Mouse (Mus musculus) kidney, embryonic 16.5 days (tissue): ENCODE data around the gene Hfe. TPM values are rescaled to one million over a fixed set of nuclear protein-coding genes. Genes with fewer than 3 reads are reported as not detected.
"Not testable (repeated sequence)": the region's sequence is repeated elsewhere in the genome, so short reads cannot be mapped to it uniquely, and the experiment has no call there.

ENCODE experiments used
- ATAC-seq: fragments of 200-750 bp; cut with Nextera tagmentation; 2 replicates; pipeline ENCODE4 v1.8.0; 2017; ENCODE audit warnings: moderate TSS enrichment; ENCODE audit not compliant: low FRiP score, low TSS enrichment
- H3K27ac ChIP-seq: fragments of 300-500 bp; sonication (generic); 2 replicates; pipeline ENCODE4 v1.5.1; 2014; ENCODE audit warnings: low read length
- H3K27me3 ChIP-seq: fragments of 300-500 bp; sonication (generic); 2 replicates; pipeline ENCODE4 v1.6.1; 2014; ENCODE audit warnings: low read length, control low read depth, mixed read lengths; ENCODE audit not compliant: insufficient read depth
- H3K36me3 ChIP-seq: fragments of 300-500 bp; sonication (generic); 2 replicates; pipeline ENCODE4 v1.6.1; 2014; ENCODE audit warnings: low read length, control low read depth, mixed read lengths; ENCODE audit not compliant: insufficient read depth
- H3K4me1 ChIP-seq: fragments of 300-500 bp; sonication (generic); 2 replicates; pipeline ENCODE4 v1.6.1; 2014; ENCODE audit warnings: low read length, control low read depth, mixed read lengths; ENCODE audit not compliant: insufficient read depth
- H3K4me2 ChIP-seq: fragments of 300-500 bp; sonication (generic); replicated peaks from 2 replicates; pipeline ENCODE4 v1.6.1; 2014; ENCODE audit warnings: low read depth, low read length
- H3K4me3 ChIP-seq: fragments of 300-500 bp; sonication (generic); 2 replicates; pipeline ENCODE4 v1.5.1; 2014; ENCODE audit warnings: mild to moderate bottlenecking, low read length
- H3K9ac ChIP-seq: fragments of 300-500 bp; sonication (generic); replicated peaks from 2 replicates; pipeline ENCODE4 v1.6.1; 2014; ENCODE audit warnings: low read length
- H3K9me3 ChIP-seq: fragments of 300-500 bp; sonication (generic); 2 replicates; pipeline ENCODE4 v1.6.1; 2016; ENCODE audit warnings: low read length, control low read depth
- WGBS: fragments of 180-500 bp; shearing (Covaris S2); extraction: QIAGEN DNeasy Blood & Tissue Kit; methylation state at CpG from one replicate; pipeline ENCODE4 v1.1.7; 2014; 5-methylcytosine and 5-hydroxymethylcytosine counted together
- polyA plus RNA-seq: library from polyadenylated mRNA; unstranded; fragments of >200 nt; fragmentation: Nextera tagmentation; extraction: Ambion mirVana; gene quantifications from 2 replicates; pipeline ENCODE4 v1.2.1, GENCODE M21; 2015

The Hfe gene
- polyA plus RNA-seq, 1 experiment from 2014 or later = 9.3 TPM

DNA sequence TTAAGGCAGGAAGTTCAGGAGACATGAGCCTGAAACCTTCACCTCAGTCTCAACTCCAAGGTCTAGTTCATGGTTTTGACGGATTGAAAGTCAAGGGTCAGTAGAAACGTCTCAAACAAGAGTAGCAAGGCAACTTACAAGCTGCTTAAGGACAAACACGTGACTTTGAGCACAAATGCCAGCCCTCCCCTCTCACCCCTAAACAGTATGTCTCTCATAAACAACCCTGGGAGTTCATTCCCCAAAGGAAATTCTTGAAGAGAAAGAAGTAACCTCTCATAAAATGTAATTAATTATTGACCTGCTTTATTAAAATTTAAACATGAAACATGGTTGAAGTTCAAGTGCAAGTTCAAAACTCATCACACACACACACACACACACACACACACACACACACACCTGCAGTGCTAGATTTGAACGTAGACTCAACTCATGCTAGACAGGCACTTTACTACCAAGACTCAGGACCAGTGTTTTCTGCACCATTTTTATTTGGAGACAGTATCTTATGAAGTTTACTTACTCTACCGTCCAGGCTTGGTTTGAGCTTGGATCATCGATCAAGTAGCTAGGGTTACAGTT is 16.7 kb downstream of the Hfe start:
- ATAC-seq = no peak
- Histone ChIP-seq H3K9ac (no peak overlapping the region), H3K36me3 (no peaks in the 10 kb centered on the region), H3K27ac (0 out of 2 replicates have a peak overlapping the region, but pooled peaks have one; percentile 53), H3K27me3 (no peaks in the 10 kb centered on the region), H3K4me1 (peaks cover 13% of the 10 kb centered on the region; the same call in 1 of the 2 replicates), H3K9me3 (no peaks in the 10 kb centered on the region), H3K4me3 (no peak overlapping the region), H3K4me2 (no peak overlapping the region)
- 64% methylated on average over 6 of the region's 6 CpGs for WGBS

DNA sequence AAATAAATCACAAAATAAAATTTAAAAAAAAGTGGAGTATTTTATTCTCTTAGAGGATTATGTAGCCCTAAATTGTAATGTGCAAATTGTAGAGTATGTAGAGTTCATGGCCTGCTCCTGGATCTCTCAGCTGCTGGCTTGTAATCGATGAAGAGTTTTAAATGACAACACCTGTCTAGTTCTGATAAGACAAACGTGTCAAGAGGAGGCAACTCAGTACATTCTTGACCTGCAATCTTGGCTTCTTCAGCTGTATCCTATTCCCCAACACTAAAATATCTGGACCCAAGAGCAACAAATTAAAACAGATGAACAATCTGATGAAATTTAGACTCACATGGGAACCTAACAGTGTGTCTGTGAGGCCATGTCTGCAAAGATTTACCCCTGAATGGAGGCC is 21.2 kb downstream of the Hfe start:
- H3K27me3 ChIP-seq = no peaks in the 10 kb centered on the region
- no peak overlapping the region for H3K27ac ChIP-seq
- H3K4me2 ChIP-seq = no peak overlapping the region
- 77% methylated on average over 2 of the region's 2 CpGs for WGBS
- H3K4me1 ChIP-seq = peaks cover 18% of the 10 kb centered on the region
- H3K9ac ChIP-seq = no peak overlapping the region
- H3K36me3 ChIP-seq = no peaks in the 10 kb centered on the region
- H3K9me3 ChIP-seq = no peaks in the 10 kb centered on the region
- no peak for ATAC-seq
- no peak overlapping the region for H3K4me3 ChIP-seq

DNA sequence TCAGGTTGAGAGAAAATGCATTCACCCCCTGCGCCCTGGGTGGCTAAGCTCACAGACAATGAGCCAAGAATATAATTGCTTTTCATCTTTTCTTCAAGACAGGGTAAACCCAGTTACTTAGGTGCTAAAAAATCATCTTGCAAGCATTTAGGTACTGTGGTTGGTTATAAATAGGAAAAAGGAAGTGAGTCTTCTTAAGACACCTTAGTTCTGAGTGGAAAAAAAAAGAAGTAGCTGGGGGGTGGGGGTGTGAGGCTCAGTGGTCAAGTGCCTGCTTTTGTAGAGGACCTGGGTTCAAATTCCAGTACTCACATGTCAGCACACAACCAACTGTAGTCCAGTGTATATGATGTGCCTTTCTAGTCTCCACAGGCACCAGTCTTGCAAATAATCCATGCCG is 21.7 kb downstream of the Hfe start:
- Histone ChIP-seq H3K4me2 (no peak overlapping the region), H3K9me3 (no peaks in the 10 kb centered on the region), H3K27ac (no peak overlapping the region), H3K27me3 (no peaks in the 10 kb centered on the region), H3K9ac (no peak overlapping the region), H3K4me1 (peaks cover 18% of the 10 kb centered on the region), H3K4me3 (no peak overlapping the region), H3K36me3 (no peaks in the 10 kb centered on the region)
- no peak for ATAC-seq
- 97% methylated on average over 2 of the region's 2 CpGs for WGBS

DNA sequence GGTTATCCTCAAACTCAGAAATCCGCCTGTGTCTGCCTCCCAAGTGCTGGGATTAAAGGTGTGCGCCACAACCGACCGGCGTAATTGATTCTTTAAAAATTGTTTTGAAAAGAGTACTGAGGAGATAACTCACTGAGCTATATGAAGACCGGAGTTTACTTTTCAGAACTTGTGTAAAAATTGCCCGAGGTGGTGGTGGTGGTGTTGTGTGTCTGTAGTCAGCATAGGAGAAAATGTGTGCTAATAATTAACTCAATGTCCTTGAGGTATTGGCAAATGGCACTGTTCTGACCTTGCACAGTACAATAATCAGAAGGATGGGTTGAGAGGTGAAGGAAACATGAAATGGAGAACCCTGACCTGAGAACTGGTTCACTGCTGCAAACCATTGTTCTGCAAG is 22.7 kb downstream of the Hfe start:
- H3K4me2 ChIP-seq = no peak overlapping the region

DNA sequence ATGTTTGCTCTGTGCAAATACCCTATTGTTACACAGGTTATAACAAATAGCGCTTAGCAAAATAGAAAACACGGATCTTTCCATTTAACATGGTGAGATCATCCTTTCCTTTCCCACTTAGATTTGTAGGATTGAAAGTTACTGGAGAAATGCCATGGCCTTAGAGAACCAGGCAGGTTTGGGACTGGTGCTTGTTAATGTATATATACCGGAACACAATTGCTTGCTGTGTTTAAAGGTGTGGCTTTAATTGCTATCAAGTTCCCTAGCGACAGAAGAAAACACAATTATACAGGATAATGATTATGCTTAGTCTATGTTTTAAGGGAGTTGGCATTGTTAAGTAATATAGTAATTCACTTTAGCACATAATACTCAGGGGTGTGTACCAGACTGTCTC is 23.5 kb downstream of the Hfe start:
- 83% methylated on average over 4 of the region's 4 CpGs for WGBS
- Histone ChIP-seq H3K36me3 (no peaks in the 10 kb centered on the region), H3K27ac (no peak overlapping the region), H3K4me3 (no peak overlapping the region), H3K9ac (no peak overlapping the region), H3K9me3 (no peaks in the 10 kb centered on the region), H3K27me3 (no peaks in the 10 kb centered on the region), H3K4me2 (0 out of 2 replicates have a peak overlapping the region, but pooled peaks have one; percentile 7), H3K4me1 (peaks cover 23% of the 10 kb centered on the region)
- no peak for ATAC-seq

More for the DNA sequence above, 22.7 kb downstream of the Hfe start:
- H3K27ac ChIP-seq = no peak overlapping the region
- H3K9me3 ChIP-seq = no peaks in the 10 kb centered on the region
- 83% methylated on average over 7 of the region's 7 CpGs for WGBS
- H3K9ac ChIP-seq = no peak overlapping the region
- H3K4me3 ChIP-seq = no peak overlapping the region
- H3K4me1 ChIP-seq = peaks cover 18% of the 10 kb centered on the region
- no peaks in the 10 kb centered on the region for H3K36me3 ChIP-seq
- no peaks in the 10 kb centered on the region for H3K27me3 ChIP-seq
- ATAC-seq = no peak

DNA sequence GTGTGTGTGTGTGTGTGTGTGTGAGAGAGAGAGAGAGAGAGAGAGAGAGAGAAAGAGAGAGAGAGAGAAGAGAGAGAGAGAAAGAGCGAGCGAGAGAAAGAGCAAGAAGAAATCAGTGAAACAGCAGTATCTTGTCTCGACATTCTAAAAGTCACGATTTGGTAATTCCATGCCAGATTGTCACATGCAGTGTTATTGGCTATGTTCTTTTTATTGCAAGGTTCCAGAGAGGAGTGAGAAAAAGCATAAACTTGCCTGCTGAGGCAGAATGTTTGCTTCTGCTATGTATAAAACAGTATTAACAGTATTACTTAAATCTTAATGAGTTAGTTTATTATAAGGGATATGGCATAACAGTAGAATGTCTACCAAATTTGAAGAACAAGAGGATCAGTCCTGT is 24.7 kb downstream of the Hfe start:
- Histone ChIP-seq H3K4me2 (peak overlapping the region; percentile 79), H3K4me1 (peaks cover 23% of the 10 kb centered on the region), H3K36me3 (no peaks in the 10 kb centered on the region), H3K9ac (peak overlapping the region; percentile 77), H3K9me3 (no peaks in the 10 kb centered on the region), H3K27me3 (no peaks in the 10 kb centered on the region), H3K4me3 (peak overlapping the region; percentile 59), H3K27ac (peak overlapping the region; percentile 99)
- WGBS = 37% methylated on average over 4 of the region's 4 CpGs
- ATAC-seq = no peak

DNA sequence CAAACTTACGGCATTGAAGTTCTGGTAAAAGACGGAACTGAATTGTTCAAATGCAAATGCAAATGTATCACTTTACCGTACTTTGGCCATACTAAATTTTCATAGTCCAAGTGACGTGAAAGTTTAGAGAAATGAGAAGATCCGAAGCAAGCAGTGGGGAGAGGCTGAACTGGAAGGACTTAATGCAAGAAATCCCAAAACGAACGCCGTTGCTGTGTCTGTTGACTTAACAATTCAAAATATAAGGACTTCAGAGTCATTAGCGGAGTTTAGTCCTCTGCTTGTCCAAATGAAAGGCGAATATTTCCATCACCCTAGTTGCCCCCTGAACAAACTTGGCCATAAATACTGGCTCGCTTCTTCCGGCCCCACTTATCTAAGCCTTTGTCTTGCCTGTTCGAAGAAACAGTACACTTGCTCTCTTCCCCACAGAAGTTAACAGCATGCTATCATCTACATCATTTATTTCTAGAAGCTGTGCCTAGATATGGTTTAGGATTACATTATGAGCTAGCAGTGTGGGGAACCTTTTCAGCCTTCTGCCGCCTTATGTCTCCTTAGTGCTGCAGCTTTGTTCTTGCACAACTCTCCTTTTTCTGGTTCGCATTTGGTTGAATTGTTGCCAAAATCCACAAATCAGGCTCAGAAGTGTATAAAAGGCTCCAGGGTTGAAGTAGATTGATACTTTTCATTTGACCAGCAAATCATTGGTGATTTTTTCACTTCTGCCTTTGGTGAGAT is 25.4 kb downstream of the Hfe start:
- Histone ChIP-seq H3K27me3 (no peaks in the 10 kb centered on the region), H3K36me3 (no peaks in the 10 kb centered on the region), H3K27ac (peak overlapping the region; percentile 99), H3K4me3 (peak overlapping the region; percentile 59), H3K4me1 (peaks cover 23% of the 10 kb centered on the region), H3K9ac (peak overlapping the region; percentile 77), H3K9me3 (no peaks in the 10 kb centered on the region), H3K4me2 (peak overlapping the region; percentile 79)
- no peak for ATAC-seq
- 2% methylated on average over 15 of the region's 15 CpGs for WGBS

DNA sequence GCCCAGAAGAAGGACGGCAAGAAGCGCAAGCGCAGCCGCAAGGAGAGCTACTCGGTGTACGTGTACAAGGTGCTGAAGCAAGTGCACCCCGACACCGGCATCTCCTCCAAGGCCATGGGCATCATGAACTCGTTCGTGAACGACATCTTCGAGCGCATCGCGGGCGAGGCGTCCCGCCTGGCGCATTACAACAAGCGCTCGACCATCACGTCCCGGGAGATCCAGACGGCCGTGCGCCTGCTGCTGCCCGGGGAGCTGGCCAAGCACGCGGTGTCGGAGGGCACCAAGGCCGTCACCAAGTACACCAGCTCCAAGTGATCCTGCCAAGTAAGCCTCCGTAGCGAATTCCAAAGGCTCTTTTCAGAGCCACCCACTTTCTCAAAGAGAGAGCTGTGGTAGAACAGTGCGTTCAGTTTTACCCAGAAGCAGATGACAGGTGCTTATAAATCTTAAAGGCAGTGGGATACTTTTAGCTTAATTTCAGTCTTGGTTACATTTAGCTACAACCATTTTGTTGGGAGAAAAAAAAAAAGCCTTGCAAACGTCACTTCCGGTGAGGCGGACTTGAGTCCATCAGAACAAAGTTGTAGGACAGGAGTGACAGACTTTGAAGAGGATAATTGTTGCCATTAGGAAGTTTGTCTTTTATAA is 26.2 kb downstream of the Hfe start:
- Histone ChIP-seq H3K4me1 (peaks cover 23% of the 10 kb centered on the region), H3K4me2 (peak overlapping the region; percentile 79), H3K27ac (peak overlapping the region; percentile 99), H3K9ac (peak overlapping the region; percentile 77), H3K4me3 (peak overlapping the region; percentile 59)
- H3K27me3 ChIP-seq, H3K9me3 ChIP-seq, H3K36me3 ChIP-seq: not testable (repeated sequence)
- peak; percentile 39 for ATAC-seq
- under 1% methylated on average over 11 of the region's 37 CpGs for WGBS

DNA sequence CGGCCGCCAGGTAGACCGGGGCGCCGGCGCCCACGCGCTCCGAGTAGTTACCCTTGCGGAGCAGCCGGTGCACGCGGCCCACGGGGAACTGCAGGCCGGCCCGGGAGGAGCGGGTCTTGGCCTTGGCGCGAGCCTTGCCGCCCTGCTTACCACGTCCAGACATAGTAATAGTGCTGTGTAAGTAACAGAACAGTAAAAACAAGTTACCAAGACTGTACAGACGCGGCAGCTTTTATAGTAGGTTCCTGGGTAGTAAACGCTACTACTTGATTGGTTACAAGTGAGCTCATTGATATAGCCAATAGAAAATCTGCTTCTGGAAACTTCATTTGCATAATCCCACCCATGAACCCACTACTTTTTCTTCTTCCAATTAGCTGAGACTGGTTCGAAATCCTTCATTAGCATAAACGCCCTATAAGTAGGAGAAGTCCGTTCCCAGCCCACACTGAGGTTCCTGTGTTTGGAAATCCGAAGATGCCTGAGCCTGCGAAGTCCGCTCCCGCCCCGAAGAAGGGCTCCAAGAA is 26.8 kb downstream of the Hfe start, which contains the start of the genes Hist1h2ac and Hist1h2bc:
Gene Hist1h2ac (minus strand): TSS at position 194 of the 527 bp plus-strand sequence.
Gene Hist1h2bc (plus strand): TSS at position 445 of the 527 bp plus-strand sequence.
- Histone ChIP-seq H3K27ac (peak within 1 kb of the TSS; percentile 99), H3K9me3 (no peaks in the 10 kb centered on the region), H3K36me3 (no peaks in the 10 kb centered on the region), H3K9ac (peak within 1 kb of the TSS; percentile 77), H3K4me1 (peaks cover 23% of the 10 kb centered on the region), H3K27me3 (no peaks in the 10 kb centered on the region), H3K4me2 (peak within 1 kb of the TSS; percentile 79), H3K4me3 (peak within 1 kb of the TSS; percentile 59)
- WGBS = under 1% methylated on average over 32 of the region's 32 CpGs
- ATAC-seq = peak; percentile 99
